Mouse (Mus musculus) kidney, postnatal 0 days (tissue): ENCODE results near the gene Reep3. TPM values are rescaled to one million over a fixed set of nuclear protein-coding genes. Genes with fewer than 3 reads are reported as not detected.
"Not testable (repeated sequence)": the region's sequence is repeated elsewhere in the genome, so short reads cannot be mapped to it uniquely, and the experiment has no call there.

Experiments
- ATAC-seq: fragments of 200-750 bp; cut with Nextera tagmentation; replicated peaks from 2 replicates; pipeline ENCODE4 v1.8.0; 2017; ENCODE audit warnings: low read depth, moderate number of reproducible peaks, moderate TSS enrichment, moderate library complexity; ENCODE audit not compliant: low FRiP score
- DNase-seq: peaks from one replicate; pipeline ENCODE4 v3.0.0-alpha.2; 2016; ENCODE audit warnings: low spot score
- H3K27ac ChIP-seq: fragments of 300-500 bp; sonication (generic); 2 replicates; pipeline ENCODE4 v1.5.1; 2014; ENCODE audit warnings: mild to moderate bottlenecking
- H3K27me3 ChIP-seq: fragments of 300-500 bp; sonication (generic); 2 replicates; pipeline ENCODE4 v1.6.1; 2014; ENCODE audit warnings: low read length, mixed read lengths; ENCODE audit not compliant: insufficient read depth
- H3K36me3 ChIP-seq: fragments of 300-500 bp; sonication (generic); 2 replicates; pipeline ENCODE4 v1.6.1; 2014; ENCODE audit warnings: low read length, mixed read lengths; ENCODE audit not compliant: insufficient read depth
- H3K4me1 ChIP-seq: fragments of 300-500 bp; sonication (generic); replicated peaks from 2 replicates; pipeline ENCODE4 v1.6.1; 2014; ENCODE audit warnings: antibody characterized with exemption, low read length, mixed read lengths; ENCODE audit not compliant: insufficient read depth
- H3K4me2 ChIP-seq: fragments of 300-500 bp; sonication (generic); 2 replicates; pipeline ENCODE4 v1.6.1; 2014; ENCODE audit warnings: mild to moderate bottlenecking, low read length, moderate library complexity, mixed read lengths
- H3K4me3 ChIP-seq: fragments of 300-500 bp; sonication (generic); replicated peaks from 2 replicates; pipeline ENCODE4 v1.5.1; 2014; ENCODE audit warnings: low read depth, low read length
- H3K9ac ChIP-seq: fragments of 300-500 bp; sonication (generic); 2 replicates; pipeline ENCODE4 v1.6.1; 2014; ENCODE audit warnings: low read depth, low read length
- H3K9me3 ChIP-seq: fragments of 300-500 bp; sonication (generic); replicated peaks from 2 replicates; pipeline ENCODE4 v1.6.1; 2016; ENCODE audit warnings: low read length, inconsistent platforms, mixed read lengths
- CTCF ChIP-seq: IDR thresholded peaks from 2 replicates; pipeline ENCODE4 v1.5.1; 2016; ENCODE audit warnings: antibody characterized with exemption, low read depth, mild to moderate bottlenecking, moderate library complexity
- WGBS: fragments of 180-500 bp; shearing (Covaris S2); extraction: QIAGEN DNeasy Blood & Tissue Kit; methylation state at CpG from one replicate; pipeline ENCODE4 v1.1.7; 2014; 5-methylcytosine and 5-hydroxymethylcytosine counted together
- polyA plus RNA-seq: library from polyadenylated mRNA; unstranded; fragments of >200 nt; fragmentation: Nextera tagmentation; extraction: Ambion mirVana; gene quantifications from 2 replicates; pipeline ENCODE4 v1.2.1, GENCODE M21; 2015

Gene Reep3
- polyA plus RNA-seq, 1 experiment from 2014 or later = 44.7 TPM

GRCm38 (mm10) chr10:67003009-67003742 is 93.6 kb downstream of the Reep3 start:
- H3K4me2 ChIP-seq = peak overlapping the region; percentile 70
- WGBS = 1% methylated on average over 25 of the region's 25 CpGs

GRCm38 (mm10) chr10:67002207-67003008 is 94.3 kb downstream of the Reep3 start:
- H3K4me1 ChIP-seq = peaks cover 11% of the 10 kb centered on the region
- H3K36me3 ChIP-seq = no peaks in the 10 kb centered on the region
- WGBS = 9% methylated on average over 30 of the region's 30 CpGs
- peak overlapping the region; percentile 70 for H3K4me2 ChIP-seq
- TF ChIP-seq CTCF = no peak
- DNase-seq = peak; percentile 93
- peak; percentile 80 for ATAC-seq
- peak overlapping the region; percentile 92 for H3K27ac ChIP-seq
- H3K4me3 ChIP-seq = peak overlapping the region; percentile 33
- peak overlapping the region; percentile 52 for H3K9ac ChIP-seq
- no peaks in the 10 kb centered on the region for H3K9me3 ChIP-seq
- no peaks in the 10 kb centered on the region for H3K27me3 ChIP-seq

More at GRCm38 (mm10) chr10:67003009-67003742, 93.6 kb downstream of the Reep3 start:
- DNase-seq (peak; percentile 90), ATAC-seq (peak; percentile 52)
- Histone ChIP-seq H3K9me3 (no peaks in the 10 kb centered on the region), H3K9ac (peak overlapping the region; percentile 52), H3K4me3 (peak overlapping the region; percentile 33), H3K27ac (peak overlapping the region; percentile 92), H3K27me3 (no peaks in the 10 kb centered on the region), H3K36me3 (no peaks in the 10 kb centered on the region), H3K4me1 (peaks cover 11% of the 10 kb centered on the region)
- no peak for TF ChIP-seq CTCF

DNA sequence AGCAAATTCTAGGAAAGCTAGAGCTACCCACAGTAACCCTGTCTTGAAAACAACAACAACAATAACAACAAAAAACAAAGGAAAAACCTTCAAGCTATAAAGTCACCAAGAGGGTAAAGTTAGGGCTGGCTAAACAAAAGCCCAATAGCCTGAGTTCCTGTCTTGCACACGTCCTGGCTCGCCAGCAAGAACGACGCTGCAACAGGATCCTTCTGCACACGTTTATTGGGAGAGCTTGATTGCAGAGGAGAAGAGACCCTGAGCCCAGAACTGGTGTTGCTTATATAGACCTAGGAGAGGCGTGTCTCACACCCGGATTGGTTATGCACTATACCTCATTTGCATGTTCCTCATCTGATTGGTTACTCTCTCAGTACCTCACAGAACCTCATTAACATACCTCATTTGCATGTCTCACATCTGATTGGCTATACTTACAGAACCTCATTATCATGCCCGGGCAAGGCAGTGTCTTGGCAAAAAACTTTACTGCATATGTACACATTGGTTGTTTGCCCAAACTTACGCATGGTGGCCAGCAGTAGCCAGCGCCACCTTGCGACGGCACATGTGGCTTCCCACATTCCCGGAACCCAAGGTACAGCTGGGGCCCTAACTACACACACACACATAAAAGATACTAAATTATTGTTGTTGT is 95.7 kb downstream of the Reep3 start:
- not testable (repeated sequence) for H3K27me3 ChIP-seq, H3K4me2 ChIP-seq, H3K36me3 ChIP-seq, H3K27ac ChIP-seq, DNase-seq, ATAC-seq, H3K4me3 ChIP-seq, H3K9me3 ChIP-seq, H3K9ac ChIP-seq
- H3K4me1 ChIP-seq = peaks cover 11% of the 10 kb centered on the region
- 91% methylated on average over 13 of the region's 13 CpGs for WGBS

DNA sequence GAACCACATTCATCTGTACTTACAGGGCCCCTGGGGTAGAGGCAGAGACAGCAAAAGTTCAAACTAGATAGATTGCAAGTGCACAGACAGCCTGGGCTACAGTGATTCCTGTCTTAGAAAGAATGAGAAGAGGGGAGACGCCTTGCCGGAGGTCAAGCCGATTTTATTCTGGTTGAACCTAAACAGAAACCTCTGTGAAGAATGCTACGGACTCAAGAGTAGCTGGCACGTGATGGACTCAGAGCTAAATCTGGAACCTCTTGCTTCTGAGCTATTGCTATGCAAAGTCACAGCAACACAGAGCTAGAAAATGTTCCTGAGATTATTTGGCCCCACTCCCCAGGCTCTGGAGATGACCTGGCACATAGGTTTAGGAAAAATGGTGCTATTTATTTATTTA is 96.6 kb downstream of the Reep3 start:
- 94% methylated on average over 5 of the region's 5 CpGs for WGBS
- H3K36me3 ChIP-seq = no peaks in the 10 kb centered on the region
- H3K9ac ChIP-seq = no peak overlapping the region

GRCm38 (mm10) chr10:66998770-66999169 is 98.0 kb downstream of the Reep3 start:
- H3K27me3 ChIP-seq = no peaks in the 10 kb centered on the region
- 91% methylated on average over 7 of the region's 7 CpGs for WGBS
- peaks cover 6% of the 10 kb centered on the region for H3K4me1 ChIP-seq
- no peak overlapping the region for H3K27ac ChIP-seq
- ATAC-seq (no peak), DNase-seq (no peak)
- H3K4me2 ChIP-seq = no peak overlapping the region
- H3K9ac ChIP-seq = no peak overlapping the region
- no peak for TF ChIP-seq CTCF
- no peak overlapping the region for H3K4me3 ChIP-seq
- no peaks in the 10 kb centered on the region for H3K36me3 ChIP-seq
- no peaks in the 10 kb centered on the region for H3K9me3 ChIP-seq

More for the DNA sequence above, 96.6 kb downstream of the Reep3 start:
- H3K4me3 ChIP-seq = no peak overlapping the region
- no peak overlapping the region for H3K4me2 ChIP-seq
- H3K9me3 ChIP-seq = no peaks in the 10 kb centered on the region
- H3K4me1 ChIP-seq = peaks cover 11% of the 10 kb centered on the region
- no peaks in the 10 kb centered on the region for H3K27me3 ChIP-seq
- ATAC-seq (no peak), DNase-seq (no peak)
- no peak overlapping the region for H3K27ac ChIP-seq
- no peak for TF ChIP-seq CTCF

- no peak for DNase-seq
Observed at GRCm38 (mm10) chr10:66995181-66995580, 101.6 kb downstream of the Reep3 start.

More at GRCm38 (mm10) chr10:66995181-66995580, 101.6 kb downstream of the Reep3 start:
- H3K4me1 ChIP-seq = no peaks in the 10 kb centered on the region
- H3K9ac ChIP-seq = no peak overlapping the region
- no peak overlapping the region for H3K27ac ChIP-seq
- no peak overlapping the region for H3K4me3 ChIP-seq
- no peaks in the 10 kb centered on the region for H3K9me3 ChIP-seq
- 56% methylated on average over 6 of the region's 6 CpGs for WGBS
- no peaks in the 10 kb centered on the region for H3K27me3 ChIP-seq
- no peak overlapping the region for H3K4me2 ChIP-seq
- no peak for ATAC-seq
- no peaks in the 10 kb centered on the region for H3K36me3 ChIP-seq
- TF ChIP-seq CTCF = no peak
